Mouse (Mus musculus) MEL (cell line): ENCODE results near the gene Fbxl16. TPM values are rescaled to one million over a fixed set of nuclear protein-coding genes. Genes with fewer than 3 reads are reported as not detected.

ENCODE experiments used
- DNase-seq: peaks from one replicate; pipeline ENCODE4 v3.0.0; 2011; ENCODE audit warnings: low read depth, low spot score
- H3K27ac ChIP-seq: 2 replicates; pipeline ENCODE4 v1.5.1; 2012; ENCODE audit warnings: low read depth, mild to moderate bottlenecking, control low read depth, low read length, moderate library complexity; ENCODE audit not compliant: control insufficient read depth
- H3K27me3 ChIP-seq, 2 experiments: fragments of 150-350 bp in 1 of 2; sonication (generic) in 1 of 2; 2 replicates each; pipeline ENCODE4 v1.6.1; 2012; ENCODE audit warnings: low read length in 2 of 2, mild to moderate bottlenecking in 2 of 2, improper control_type of control experiment in 1 of 2, moderate library complexity in 1 of 2; ENCODE audit not compliant: insufficient read depth in 2 of 2, control insufficient read depth in 1 of 2
- H3K36me3 ChIP-seq, 2 experiments: 2 replicates each; pipeline ENCODE4 v1.6.1; 2012 to 2014; ENCODE audit warnings: low read length in 2 of 2, improper control_type of control experiment in 1 of 2, inconsistent platforms in 1 of 2, mild to moderate bottlenecking in 1 of 2; ENCODE audit not compliant: insufficient read depth in 2 of 2, control insufficient read depth in 1 of 2
- H3K4me1 ChIP-seq, 2 experiments: fragments of 150-350 bp in 1 of 2; sonication (generic) in 1 of 2; 2 replicates each; pipeline ENCODE4 v1.6.1; 2012; ENCODE audit warnings: low read length in 2 of 2, improper control_type of control experiment in 1 of 2, mild to moderate bottlenecking in 1 of 2; ENCODE audit not compliant: insufficient read depth in 2 of 2, control insufficient read depth in 1 of 2
- H3K4me3 ChIP-seq, 2 experiments: fragments of 150-350 bp in 1 of 2; sonication (generic) in 1 of 2; 2 replicates each; pipeline ENCODE4 v1.5.1; 2012; ENCODE audit warnings: low read depth in 2 of 2, low read length in 2 of 2, mild to moderate bottlenecking in 2 of 2, moderate library complexity in 2 of 2, control low read depth in 1 of 2, improper control_type of control experiment in 1 of 2; ENCODE audit not compliant: control insufficient read depth in 1 of 2, insufficient read depth in 1 of 2
- H3K79me2 ChIP-seq: 2 replicates; pipeline ENCODE4 v1.6.1; 2012; ENCODE audit warnings: mild to moderate bottlenecking, low read length, moderate library complexity; ENCODE audit not compliant: control insufficient read depth, poor library complexity, insufficient read depth
- H3K9ac ChIP-seq: 2 replicates; pipeline ENCODE4 v1.6.1; 2012; ENCODE audit warnings: low read depth, mild to moderate bottlenecking, control low read depth, low read length, moderate library complexity; ENCODE audit not compliant: control insufficient read depth, poor library complexity, severe bottlenecking
- H3K9me3 ChIP-seq: fragments of 150-350 bp; sonication (generic); replicated peaks from 2 replicates; pipeline ENCODE4 v1.6.1; 2012; ENCODE audit warnings: mild to moderate bottlenecking, low read length, improper control_type of control experiment, moderate library complexity; ENCODE audit not compliant: insufficient read depth
- CHD1 ChIP-seq: IDR thresholded peaks from 2 replicates; pipeline ENCODE4 v1.6.1; 2012; ENCODE audit warnings: low read depth, mild to moderate bottlenecking, inconsistent platforms, low read length, improper control_type of control experiment
- CHD2 ChIP-seq: IDR thresholded peaks from 2 replicates; pipeline ENCODE4 v1.6.1; 2011; ENCODE audit warnings: low read length, improper control_type of control experiment
- CTCF ChIP-seq, 3 experiments: IDR thresholded peaks in 2 of 3; conservative IDR thresholded peaks in 1 of 3; 2 replicates each; pipeline ENCODE4 v1.5.1; 2011 to 2012; ENCODE audit warnings: low read length in 3 of 3, low read depth in 2 of 3, mild to moderate bottlenecking in 2 of 3, improper control_type of control experiment in 1 of 3, inconsistent platforms in 1 of 3, mixed read lengths in 1 of 3, moderate library complexity in 1 of 3; ENCODE audit not compliant: control insufficient read depth in 1 of 3, insufficient read depth in 1 of 3, poor library complexity in 1 of 3, severe bottlenecking in 1 of 3
- E2F4 ChIP-seq: IDR thresholded peaks from 2 replicates; pipeline ENCODE4 v1.6.1; 2011; ENCODE audit warnings: low read depth, low read length, improper control_type of control experiment, borderline replicate concordance
- ELF1 ChIP-seq: IDR thresholded peaks from 2 replicates; pipeline ENCODE4 v1.6.1; 2014; ENCODE audit warnings: low read depth, mild to moderate bottlenecking, inconsistent platforms, low read length, improper control_type of control experiment, moderate library complexity
- EP300 ChIP-seq, 2 experiments: IDR thresholded peaks; 2 replicates each; pipeline ENCODE4 v1.6.1; 2011; ENCODE audit warnings: improper control_type of control experiment in 2 of 2, low read length in 2 of 2, low read depth in 1 of 2, mild to moderate bottlenecking in 1 of 2
- GABPA ChIP-seq: IDR thresholded peaks from 2 replicates; pipeline ENCODE4 v1.6.1; 2012; ENCODE audit warnings: low read depth, mild to moderate bottlenecking, inconsistent platforms, low read length, improper control_type of control experiment, moderate library complexity
- JUND ChIP-seq: IDR thresholded peaks from 2 replicates; pipeline ENCODE4 v1.6.1; 2011; ENCODE audit warnings: low read depth, mild to moderate bottlenecking, improper control_type of control experiment, low read length
- MAX ChIP-seq: IDR thresholded peaks from 2 replicates; pipeline ENCODE4 v1.6.1; 2011; ENCODE audit warnings: low read length, improper control_type of control experiment
- MAZ ChIP-seq: IDR thresholded peaks from 2 replicates; pipeline ENCODE4 v1.6.1; 2012; ENCODE audit warnings: low read depth, mild to moderate bottlenecking, inconsistent platforms, low read length, improper control_type of control experiment
- MXI1 ChIP-seq: IDR thresholded peaks from 2 replicates; pipeline ENCODE4 v1.6.1; 2011; ENCODE audit warnings: mild to moderate bottlenecking, low read depth, low read length, improper control_type of control experiment
- MYB ChIP-seq: IDR thresholded peaks from 2 replicates; pipeline ENCODE4 v1.6.1; 2011; ENCODE audit warnings: mild to moderate bottlenecking, low read depth, low read length, improper control_type of control experiment
- POLR2A ChIP-seq, 2 experiments: IDR thresholded peaks; 2 replicates each; pipeline ENCODE4 v1.6.1; 2011 to 2012; ENCODE audit warnings: low read length in 2 of 2, mild to moderate bottlenecking in 2 of 2, control low read depth in 1 of 2, improper control_type of control experiment in 1 of 2, low read depth in 1 of 2, moderate library complexity in 1 of 2; ENCODE audit not compliant: control insufficient read depth in 1 of 2, insufficient read depth in 1 of 2, poor library complexity in 1 of 2
- POLR2AphosphoS2 ChIP-seq: IDR thresholded peaks from 2 replicates; pipeline ENCODE4 v1.6.1; 2011; ENCODE audit warnings: low read length, improper control_type of control experiment
- SIN3A ChIP-seq: IDR thresholded peaks from 2 replicates; pipeline ENCODE4 v1.6.1; 2012; ENCODE audit warnings: low read length, improper control_type of control experiment, inconsistent platforms
- TAL1 ChIP-seq: IDR thresholded peaks from 2 replicates; pipeline ENCODE4 v1.6.1; 2012; ENCODE audit warnings: mild to moderate bottlenecking, inconsistent platforms, low read length, moderate library complexity, mixed read lengths
- TBP ChIP-seq: IDR thresholded peaks from 2 replicates; pipeline ENCODE4 v1.8.0; 2011; ENCODE audit warnings: low read depth, low read length, improper control_type of control experiment
- TCF12 ChIP-seq: IDR thresholded peaks from 2 replicates; pipeline ENCODE4 v1.6.1; 2014; ENCODE audit warnings: low read depth, mild to moderate bottlenecking, inconsistent platforms, low read length, improper control_type of control experiment, moderate library complexity
- USF2 ChIP-seq, 2 experiments: IDR thresholded peaks; 2 replicates each; pipeline ENCODE4 v1.6.1; 2011 to 2012; ENCODE audit warnings: improper control_type of control experiment in 2 of 2, low read length in 2 of 2, borderline replicate concordance in 1 of 2, inconsistent platforms in 1 of 2, low read depth in 1 of 2, mild to moderate bottlenecking in 1 of 2; ENCODE audit not compliant: insufficient read depth in 1 of 2
- ZKSCAN1 ChIP-seq: IDR thresholded peaks from 2 replicates; pipeline ENCODE4 v1.6.1; 2012; ENCODE audit warnings: low read depth, mild to moderate bottlenecking, inconsistent platforms, low read length, improper control_type of control experiment, moderate library complexity
- ZNF384 ChIP-seq: IDR thresholded peaks from 2 replicates; pipeline ENCODE4 v1.6.1; 2012; ENCODE audit warnings: low read depth, mild to moderate bottlenecking, inconsistent platforms, low read length, improper control_type of control experiment
- polyA plus RNA-seq, 2 experiments: library from polyadenylated mRNA; stranded (reverse) in 1 of 2; unstranded in 1 of 2; fragments of >175 nt in 1 of 2; fragments of >200 nt in 1 of 2; gene quantifications; 2 replicates each; pipeline versions ENCODE4 v1.2.1 to v1.2.4; 2012; ENCODE audit warnings: low replicate concordance in 2 of 2, low read depth in 1 of 2; ENCODE audit not compliant: insufficient read length in 2 of 2, insufficient read depth in 1 of 2, missing spikeins in 1 of 2
- total RNA-seq: library from RNA; depleted of rRNA; stranded (reverse); fragments of 300-350 nt; gene quantifications from 2 replicates; pipeline ENCODE4 v1.2.3, GENCODE M21; 2012

The Fbxl16 gene
- total and polyA plus RNA-seq, 3 experiments, result 0.11 TPM; not detected in 2

- Histone ChIP-seq H3K27me3 (no peaks in the 10 kb centered on the region), H3K4me3 (no peak overlapping the region), H3K79me2 (peaks cover 53% of the 10 kb centered on the region), H3K36me3 (peaks cover 0 to 17% of the 10 kb centered on the region in 2 experiments; a peak in 2 of 4 replicates), H3K9ac (no peak overlapping the region), H3K9me3 (no peaks in the 10 kb centered on the region), H3K27ac (no peak overlapping the region), H3K4me1 (peaks cover 0 to 42% of the 10 kb centered on the region in 2 experiments; a peak in 2 of 4 replicates)
- TF ChIP-seq GABPA (no peak), EP300 (IDR thresholded peaks at IDR 0.05; ENCODE audit: low read depth in 1 of 2, low read length in 2 of 2) (no peak), ZNF384 (no peak), MAX (no peak), POLR2AphosphoS2 (no peak), USF2 (IDR thresholded peaks at IDR 0.05; ENCODE audit: borderline replicate concordance in 1 of 2, insufficient read depth in 1 of 2, low read depth in 1 of 2, low read length in 2 of 2) (no peak), CTCF (IDR thresholded peaks at IDR 0.05 in 2 of 3, conservative IDR thresholded peaks at IDR 0.05 in 1 of 3; ENCODE audit: control insufficient read depth in 1 of 3, insufficient read depth in 1 of 3, low read depth in 2 of 3, low read length in 3 of 3, poor library complexity in 1 of 3, severe bottlenecking in 1 of 3) (no peak), CHD1 (no peak), ZKSCAN1 (no peak), MYB (no peak), TAL1 (no peak), SIN3A (no peak), TCF12 (no peak), POLR2A (IDR thresholded peaks at IDR 0.05; ENCODE audit: control insufficient read depth in 1 of 2, insufficient read depth in 1 of 2, low read depth in 1 of 2, low read length in 2 of 2, poor library complexity in 1 of 2) (no peak), MAZ (no peak), JUND (no peak), TBP (no peak), MXI1 (no peak)
- no peak for DNase-seq
These were observed 18.1 kb downstream of the Fbxl16 start for GRCm38 (mm10) chr17:25827011-25827410.

- Histone ChIP-seq H3K79me2 (peaks cover 60% of the 10 kb centered on the region), H3K36me3 (peaks cover 0 to 16% of the 10 kb centered on the region in 2 experiments; a peak in 2 of 4 replicates)
- TF ChIP-seq CHD1, result no peak
- TF ChIP-seq MAX, result no peak
- TF ChIP-seq E2F4, result no peak
- TF ChIP-seq CHD2, result no peak
- no peak for TF ChIP-seq ELF1
- TF ChIP-seq, all 39 proteins: peak for 0
- Histone ChIP-seq H3K9me3 (no peaks in the 10 kb centered on the region), H3K9ac (no peak overlapping the region), H3K27me3 (no peaks in the 10 kb centered on the region), H3K27ac (no peak overlapping the region), H3K4me3 (no peak overlapping the region), H3K4me1 (peaks cover 0 to 42% of the 10 kb centered on the region in 2 experiments; a peak in 2 of 4 replicates)
- DNase-seq, result no peak
These were observed 18.8 kb downstream of the Fbxl16 start for GRCm38 (mm10) chr17:25827546-25828222.
